Mouse (Mus musculus): ENCODE results near the gene Col13a1. TPM values are rescaled to one million over a fixed set of nuclear protein-coding genes. Genes with fewer than 3 reads are reported as not detected.

Col13a1 gene
- polyA plus RNA-seq, 1 experiment from 2014 or later = 25.7 TPM

- peak overlapping the region; percentile 15 for H3K27ac ChIP-seq (ENCODE audit: low read length)
- no peak overlapping the region for H3K4me3 ChIP-seq (ENCODE audit: low read length)
- H3K4me2 ChIP-seq (ENCODE audit: low read depth, low read length) = no peak overlapping the region
- ATAC-seq (ENCODE audit: low read depth) = peak; percentile 77
- WGBS = 45% methylated on average over 6 of the region's 6 CpGs
- no peak overlapping the region for H3K9ac ChIP-seq (ENCODE audit: low read length)
- peaks cover 5% of the 10 kb centered on the region; the same call in 1 of the 2 replicates for H3K4me1 ChIP-seq (replicated peaks; ENCODE audit: control insufficient read depth, insufficient read depth, low read length)
- H3K36me3 ChIP-seq (ENCODE audit: control insufficient read depth, insufficient read depth, low read length) = no peaks in the 10 kb centered on the region
- H3K27me3 ChIP-seq (ENCODE audit: control insufficient read depth, insufficient read depth, low read depth, low read length) = no peaks in the 10 kb centered on the region; the same call in 1 of the 2 replicates
- H3K9me3 ChIP-seq (ENCODE audit: control insufficient read depth, low read length) = no peaks in the 10 kb centered on the region
These were observed 130.4 kb downstream of the Col13a1 start for GRCm38 (mm10) chr10:61848553-61848952.

DNA sequence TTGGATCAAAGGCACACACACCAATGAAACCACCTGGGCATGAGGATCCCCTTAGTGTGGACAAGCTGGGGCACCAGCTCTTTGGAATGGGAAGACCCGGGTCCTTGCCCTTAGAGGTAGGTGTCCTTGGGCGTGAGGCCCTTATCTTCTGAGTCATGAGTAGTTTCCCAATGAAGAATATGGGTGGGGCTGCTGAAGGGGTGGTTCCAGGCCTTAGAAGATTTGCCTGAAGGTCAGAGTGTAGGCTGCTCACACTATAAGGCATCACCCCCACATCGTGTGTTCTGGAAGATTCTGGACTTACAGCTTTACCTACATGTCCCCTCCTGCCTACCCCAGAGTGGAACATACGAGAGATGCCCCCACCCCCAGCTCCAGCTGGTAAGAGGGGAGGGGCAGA, 133.4 kb downstream of the Col13a1 start:
- Histone ChIP-seq H3K27me3 (ENCODE audit: control insufficient read depth, insufficient read depth, low read depth, low read length) (no peaks in the 10 kb centered on the region; the same call in 1 of the 2 replicates), H3K9ac (ENCODE audit: low read length) (no peak overlapping the region), H3K4me1 (replicated peaks; ENCODE audit: control insufficient read depth, insufficient read depth, low read length) (peaks cover 5% of the 10 kb centered on the region; the same call in 1 of the 2 replicates), H3K27ac (ENCODE audit: low read length) (no peak overlapping the region), H3K4me2 (ENCODE audit: low read depth, low read length) (no peak overlapping the region), H3K9me3 (ENCODE audit: control insufficient read depth, low read length) (no peaks in the 10 kb centered on the region), H3K4me3 (ENCODE audit: low read length) (no peak overlapping the region), H3K36me3 (ENCODE audit: control insufficient read depth, insufficient read depth, low read length) (no peaks in the 10 kb centered on the region)
- no peak for ATAC-seq (ENCODE audit: low read depth)
- 69% methylated on average over 4 of the region's 4 CpGs for WGBS

- no peak overlapping the region for H3K27ac ChIP-seq (ENCODE audit: low read length)
- no peak overlapping the region for H3K4me3 ChIP-seq (ENCODE audit: low read length)
- H3K36me3 ChIP-seq (ENCODE audit: control insufficient read depth, insufficient read depth, low read length) = no peaks in the 10 kb centered on the region
- H3K27me3 ChIP-seq (ENCODE audit: control insufficient read depth, insufficient read depth, low read depth, low read length) = no peaks in the 10 kb centered on the region; the same call in 1 of the 2 replicates
- H3K9me3 ChIP-seq (ENCODE audit: control insufficient read depth, low read length) = no peaks in the 10 kb centered on the region
- ATAC-seq (ENCODE audit: low read depth) = no peak
- peaks cover 4% of the 10 kb centered on the region; the same call in 1 of the 2 replicates for H3K4me1 ChIP-seq (replicated peaks; ENCODE audit: control insufficient read depth, insufficient read depth, low read length)
- 63% methylated on average over 7 of the region's 7 CpGs for WGBS
- no peak overlapping the region for H3K4me2 ChIP-seq (ENCODE audit: low read depth, low read length)
- no peak overlapping the region for H3K9ac ChIP-seq (ENCODE audit: low read length)
These were observed 134.4 kb downstream of the Col13a1 start for GRCm38 (mm10) chr10:61844475-61844874.

GRCm38 (mm10) chr10:61842261-61842660, 136.6 kb downstream of the Col13a1 start:
- WGBS = 85% methylated on average over 12 of the region's 12 CpGs
- Histone ChIP-seq H3K36me3 (ENCODE audit: control insufficient read depth, insufficient read depth, low read length) (no peaks in the 10 kb centered on the region), H3K9ac (ENCODE audit: low read length) (no peak overlapping the region), H3K27me3 (ENCODE audit: control insufficient read depth, insufficient read depth, low read depth, low read length) (no peaks in the 10 kb centered on the region; the same call in 1 of the 2 replicates), H3K27ac (ENCODE audit: low read length) (no peak overlapping the region), H3K4me2 (ENCODE audit: low read depth, low read length) (no peak overlapping the region), H3K4me3 (ENCODE audit: low read length) (no peak overlapping the region), H3K4me1 (replicated peaks; ENCODE audit: control insufficient read depth, insufficient read depth, low read length) (no peaks in the 10 kb centered on the region), H3K9me3 (ENCODE audit: control insufficient read depth, low read length) (no peaks in the 10 kb centered on the region)
- no peak for ATAC-seq (ENCODE audit: low read depth)

DNA sequence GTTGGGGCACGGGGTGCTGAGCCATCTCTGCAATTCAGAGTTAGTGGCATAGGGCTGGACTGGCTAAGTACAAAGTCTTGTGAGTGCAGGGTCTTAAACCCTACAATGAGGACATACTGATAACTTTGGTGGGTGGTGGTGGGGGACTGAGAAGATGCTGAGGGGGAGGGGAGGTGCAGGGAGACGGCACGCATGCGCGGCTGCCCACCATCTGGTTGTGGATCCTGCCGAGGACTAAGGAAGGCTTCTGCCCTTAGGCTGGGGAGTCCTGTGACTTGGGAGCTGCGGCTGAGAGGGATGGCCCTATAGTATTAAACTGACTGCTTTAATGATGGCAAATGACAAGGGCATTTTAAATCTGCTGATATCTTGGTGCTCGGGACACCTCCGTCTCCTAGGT, 139.6 kb downstream of the Col13a1 start:
- no peak for ATAC-seq (ENCODE audit: low read depth)
- no peak overlapping the region for H3K4me2 ChIP-seq (ENCODE audit: low read depth, low read length)
- WGBS = 73% methylated on average over 9 of the region's 9 CpGs
- no peak overlapping the region for H3K4me3 ChIP-seq (ENCODE audit: low read length)
- H3K27me3 ChIP-seq (ENCODE audit: control insufficient read depth, insufficient read depth, low read depth, low read length) = no peaks in the 10 kb centered on the region; the same call in 1 of the 2 replicates
- no peaks in the 10 kb centered on the region for H3K36me3 ChIP-seq (ENCODE audit: control insufficient read depth, insufficient read depth, low read length)
- no peaks in the 10 kb centered on the region for H3K9me3 ChIP-seq (ENCODE audit: control insufficient read depth, low read length)
- H3K4me1 ChIP-seq (replicated peaks; ENCODE audit: control insufficient read depth, insufficient read depth, low read length) = no peaks in the 10 kb centered on the region
- H3K27ac ChIP-seq (ENCODE audit: low read length) = no peak overlapping the region
- no peak overlapping the region for H3K9ac ChIP-seq (ENCODE audit: low read length)

DNA sequence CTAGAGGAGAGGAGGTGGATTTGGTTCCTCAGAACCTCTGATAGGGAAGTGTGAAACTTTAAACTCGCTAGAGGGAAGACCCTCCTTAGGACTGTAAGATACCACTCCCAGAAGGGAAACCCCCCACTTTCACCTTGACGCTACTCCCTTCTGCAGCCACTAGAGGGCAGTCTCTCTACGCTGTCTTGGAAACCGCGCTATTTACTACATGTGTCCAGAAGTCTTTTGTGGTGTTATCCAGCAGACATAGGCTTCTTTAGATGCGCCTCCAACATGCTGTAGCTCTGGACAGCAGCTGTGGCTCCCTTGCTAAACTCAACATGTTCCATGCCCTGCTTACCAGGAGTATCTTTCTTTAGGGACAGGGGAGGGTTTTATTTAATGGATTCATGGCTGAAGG, 140.1 kb downstream of the Col13a1 start:
- Histone ChIP-seq H3K9me3 (ENCODE audit: control insufficient read depth, low read length) (no peaks in the 10 kb centered on the region), H3K27ac (ENCODE audit: low read length) (no peak overlapping the region), H3K4me2 (ENCODE audit: low read depth, low read length) (no peak overlapping the region), H3K27me3 (ENCODE audit: control insufficient read depth, insufficient read depth, low read depth, low read length) (no peaks in the 10 kb centered on the region), H3K9ac (ENCODE audit: low read length) (no peak overlapping the region), H3K4me1 (replicated peaks; ENCODE audit: control insufficient read depth, insufficient read depth, low read length) (no peaks in the 10 kb centered on the region), H3K36me3 (ENCODE audit: control insufficient read depth, insufficient read depth, low read length) (no peaks in the 10 kb centered on the region), H3K4me3 (ENCODE audit: low read length) (no peak overlapping the region)
- peak; percentile 80 for ATAC-seq (ENCODE audit: low read depth)
- WGBS = 0% methylated on average over 6 of the region's 6 CpGs

- no peaks in the 10 kb centered on the region for H3K36me3 ChIP-seq (ENCODE audit: control insufficient read depth, insufficient read depth, low read length)
- 75% methylated on average over 8 of the region's 8 CpGs for WGBS
- no peaks in the 10 kb centered on the region for H3K27me3 ChIP-seq (ENCODE audit: control insufficient read depth, insufficient read depth, low read depth, low read length)
- no peak for ATAC-seq (ENCODE audit: low read depth)
- H3K27ac ChIP-seq (ENCODE audit: low read length) = no peak overlapping the region
- peaks cover 5% of the 10 kb centered on the region; the same call in 1 of the 2 replicates for H3K4me1 ChIP-seq (replicated peaks; ENCODE audit: control insufficient read depth, insufficient read depth, low read length)
- H3K4me2 ChIP-seq (ENCODE audit: low read depth, low read length) = no peak overlapping the region
- no peak overlapping the region for H3K9ac ChIP-seq (ENCODE audit: low read length)
- no peaks in the 10 kb centered on the region for H3K9me3 ChIP-seq (ENCODE audit: control insufficient read depth, low read length)
- no peak overlapping the region for H3K4me3 ChIP-seq (ENCODE audit: low read length)
These were observed 141.6 kb downstream of the Col13a1 start for GRCm38 (mm10) chr10:61837286-61837685.

- Histone ChIP-seq H3K27ac (ENCODE audit: low read length) (no peak overlapping the region), H3K4me3 (ENCODE audit: low read length) (no peak overlapping the region), H3K4me2 (ENCODE audit: low read depth, low read length) (no peak overlapping the region), H3K36me3 (ENCODE audit: control insufficient read depth, insufficient read depth, low read length) (no peaks in the 10 kb centered on the region), H3K9ac (ENCODE audit: low read length) (no peak overlapping the region), H3K27me3 (ENCODE audit: control insufficient read depth, insufficient read depth, low read depth, low read length) (no peaks in the 10 kb centered on the region), H3K4me1 (replicated peaks; ENCODE audit: control insufficient read depth, insufficient read depth, low read length) (peaks cover 5% of the 10 kb centered on the region; the same call in 1 of the 2 replicates), H3K9me3 (ENCODE audit: control insufficient read depth, low read length) (no peaks in the 10 kb centered on the region)
- no peak for ATAC-seq (ENCODE audit: low read depth)
- WGBS = 96% methylated on average over 6 of the region's 6 CpGs
These were observed 144.6 kb downstream of the Col13a1 start for GRCm38 (mm10) chr10:61834288-61834687.

DNA sequence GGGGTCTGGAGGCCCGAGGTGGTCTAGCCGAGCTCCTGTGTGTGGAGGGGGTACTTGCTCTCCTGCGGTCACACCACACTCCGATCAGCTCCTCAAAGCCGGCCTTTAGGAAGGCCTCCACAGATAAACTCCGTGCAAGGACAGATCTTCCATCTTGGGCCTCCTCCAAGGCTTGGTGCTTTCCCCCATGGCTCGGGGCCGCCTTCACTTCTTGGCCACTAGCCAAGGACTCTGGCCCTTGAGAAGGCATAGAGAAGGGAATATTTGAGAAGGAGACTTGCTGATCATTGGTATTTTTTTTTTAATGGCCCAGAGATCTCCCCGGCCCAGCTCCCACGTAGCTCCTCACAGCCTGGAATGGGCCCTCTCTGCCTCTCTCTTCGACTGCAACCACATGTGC, 146.2 kb downstream of the Col13a1 start:
- Histone ChIP-seq H3K4me2 (ENCODE audit: low read depth, low read length) (no peak overlapping the region), H3K4me3 (ENCODE audit: low read length) (no peak overlapping the region), H3K4me1 (replicated peaks; ENCODE audit: control insufficient read depth, insufficient read depth, low read length) (peaks cover 5% of the 10 kb centered on the region; the same call in 1 of the 2 replicates), H3K27ac (ENCODE audit: low read length) (no peak overlapping the region), H3K9ac (ENCODE audit: low read length) (0 out of 2 replicates have a peak overlapping the region, but pooled peaks have one; percentile 17), H3K36me3 (ENCODE audit: control insufficient read depth, insufficient read depth, low read length) (no peaks in the 10 kb centered on the region), H3K9me3 (ENCODE audit: control insufficient read depth, low read length) (no peaks in the 10 kb centered on the region), H3K27me3 (ENCODE audit: control insufficient read depth, insufficient read depth, low read depth, low read length) (no peaks in the 10 kb centered on the region)
- no peak for ATAC-seq (ENCODE audit: low read depth)
- WGBS = 44% methylated on average over 11 of the region's 11 CpGs

GRCm38 (mm10) chr10:61831741-61832140, 147.2 kb downstream of the Col13a1 start:
- no peaks in the 10 kb centered on the region for H3K27me3 ChIP-seq (ENCODE audit: control insufficient read depth, insufficient read depth, low read depth, low read length)
- no peak for ATAC-seq (ENCODE audit: low read depth)
- 91% methylated on average over 6 of the region's 6 CpGs for WGBS
- no peak overlapping the region for H3K27ac ChIP-seq (ENCODE audit: low read length)
- no peak overlapping the region for H3K9ac ChIP-seq (ENCODE audit: low read length)
- no peaks in the 10 kb centered on the region for H3K9me3 ChIP-seq (ENCODE audit: control insufficient read depth, low read length)
- H3K4me1 ChIP-seq (replicated peaks; ENCODE audit: control insufficient read depth, insufficient read depth, low read length) = peaks cover 11% of the 10 kb centered on the region
- H3K4me2 ChIP-seq (ENCODE audit: low read depth, low read length) = no peak overlapping the region
- no peak overlapping the region for H3K4me3 ChIP-seq (ENCODE audit: low read length)
- H3K36me3 ChIP-seq (ENCODE audit: control insufficient read depth, insufficient read depth, low read length) = no peaks in the 10 kb centered on the region

Data from lung, embryonic 16.5 days (tissue).